Mouse (Mus musculus): ENCODE measurements around the gene Srpk2.

Gene Srpk2

GRCm38 (mm10) chr5:23499257-23499656 lies 185.2 kb downstream of the Srpk2 start:
- DNase-seq, result no peak

DNA sequence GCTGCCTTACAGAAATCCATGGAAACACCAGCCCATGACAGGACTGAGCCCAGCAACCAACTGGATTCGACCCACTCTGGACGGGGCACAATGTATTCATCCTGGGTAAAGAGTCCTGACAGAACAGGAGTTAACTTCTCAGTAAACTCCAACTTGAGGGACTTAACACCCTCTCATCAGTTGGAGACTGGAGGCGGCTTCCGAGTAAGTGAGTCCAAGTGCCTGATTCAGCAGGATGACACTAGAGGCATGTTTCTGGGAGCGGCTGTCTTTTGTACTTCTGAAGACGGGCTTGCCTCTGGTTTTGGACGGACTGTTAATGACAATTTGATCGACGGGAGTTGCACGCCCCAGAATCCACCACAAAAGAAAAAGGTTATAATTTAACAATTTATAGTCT lies 186.5 kb downstream of the Srpk2 start:
- no peak for DNase-seq

GRCm38 (mm10) chr5:23496933-23497332 lies 187.5 kb downstream of the Srpk2 start:
- no peak for DNase-seq

GRCm38 (mm10) chr5:23496396-23496795 lies 188.0 kb downstream of the Srpk2 start:
- DNase-seq, result no peak

DNA sequence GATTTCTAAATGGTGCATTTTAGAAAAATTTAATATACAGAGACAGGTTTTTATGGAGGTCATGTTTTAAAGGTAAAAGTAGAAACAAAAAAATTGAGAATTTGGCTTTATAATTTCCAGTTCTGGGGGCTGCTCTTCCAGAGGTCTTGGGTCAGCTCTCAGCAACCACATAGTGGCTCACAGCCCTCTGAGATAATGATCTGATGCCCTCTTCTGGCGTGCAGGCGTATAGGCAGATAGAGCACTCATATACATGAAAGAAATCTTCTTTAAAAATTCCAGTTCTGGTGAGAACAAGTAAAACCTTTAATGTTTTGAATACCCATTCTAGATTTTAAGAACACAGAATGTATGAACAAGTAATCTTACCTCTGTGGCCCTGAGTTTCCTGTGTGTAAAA lies 193.6 kb downstream of the Srpk2 start:
- peak; percentile 41 for DNase-seq

DNA sequence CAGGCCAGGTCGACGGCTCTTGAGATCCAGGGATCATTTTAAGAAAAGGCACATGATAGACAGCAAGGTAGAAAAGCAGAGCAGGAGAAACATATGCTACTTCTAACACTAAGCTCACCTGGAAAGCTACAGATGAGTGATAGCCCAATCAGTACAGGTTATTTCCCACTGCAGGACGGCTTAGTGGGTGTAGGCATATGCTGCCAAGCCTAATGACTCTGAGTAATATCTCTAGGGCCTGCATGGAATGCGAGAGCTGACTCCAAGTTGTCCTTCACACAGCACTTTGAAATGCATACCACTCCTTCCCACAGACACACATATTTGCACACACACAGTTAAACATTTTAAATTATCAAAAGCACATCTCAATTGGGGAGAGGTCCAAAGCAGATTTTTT lies 195.2 kb downstream of the Srpk2 start:
- no peak for DNase-seq

DNA sequence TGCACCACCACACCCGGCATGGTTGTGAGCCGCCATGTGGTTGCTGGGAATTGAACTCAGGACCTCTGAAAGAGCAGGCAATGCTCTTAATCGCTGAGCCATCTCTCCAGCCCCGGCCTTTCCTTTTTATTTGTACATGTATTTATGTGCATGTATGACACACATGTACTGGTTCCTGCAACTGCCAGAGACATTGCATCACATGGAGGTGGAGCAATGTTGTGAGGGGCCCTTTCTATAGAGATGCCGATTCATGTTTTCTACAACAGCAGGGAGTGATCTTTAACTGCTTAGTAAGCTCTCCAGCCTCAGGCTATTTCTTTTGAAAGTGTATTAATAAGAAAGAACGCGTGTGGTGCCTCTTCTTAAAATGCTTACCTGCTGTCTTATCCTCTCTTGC lies 200.6 kb downstream of the Srpk2 start:
- DNase-seq, result no peak

DNA sequence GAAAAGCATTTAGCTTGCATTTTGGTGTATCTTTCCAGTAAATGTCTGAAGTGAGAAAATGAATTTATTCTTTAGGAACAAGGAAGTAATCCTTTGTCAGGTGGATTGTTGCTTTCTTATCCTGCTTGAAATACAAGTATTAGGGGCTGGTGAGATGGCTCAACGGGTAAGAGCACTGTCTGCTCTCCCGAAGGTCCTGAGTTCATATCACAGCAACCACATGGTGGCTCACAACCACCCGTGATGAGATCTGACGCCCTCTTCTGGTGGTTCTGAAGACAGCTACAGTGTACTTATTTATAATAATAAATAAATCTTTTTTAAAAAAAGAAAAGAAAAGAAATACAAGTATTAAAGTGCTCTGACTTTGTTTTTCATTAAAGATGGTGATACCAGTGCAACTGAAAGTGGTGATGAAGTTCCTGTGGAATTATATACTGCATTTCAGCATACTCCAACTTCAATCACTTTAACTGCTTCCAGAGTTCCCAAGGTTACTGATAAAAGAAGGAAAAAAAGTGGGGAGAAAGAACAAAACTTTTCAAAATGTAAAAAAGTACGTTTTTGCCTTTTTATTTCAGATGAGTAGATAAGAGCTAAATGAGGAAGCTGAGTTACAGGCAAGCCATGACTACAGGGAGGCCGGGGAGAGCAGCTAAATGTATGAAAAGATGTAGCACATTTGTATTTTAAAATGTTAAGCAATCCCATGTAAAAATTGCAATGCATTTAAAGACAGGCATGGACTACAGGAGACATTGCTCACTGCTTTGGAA lies 211.1 kb downstream of the Srpk2 start:
- DNase-seq, result peak; percentile 47

- no peak for DNase-seq
Measured at GRCm38 (mm10) chr5:23466546-23466945, 217.9 kb downstream of the Srpk2 start.

- DNase-seq, result no peak
Measured at GRCm38 (mm10) chr5:23464743-23465142, 219.7 kb downstream of the Srpk2 start.

- no peak for DNase-seq
Measured at GRCm38 (mm10) chr5:23464247-23464646, 220.2 kb downstream of the Srpk2 start.

DNA sequence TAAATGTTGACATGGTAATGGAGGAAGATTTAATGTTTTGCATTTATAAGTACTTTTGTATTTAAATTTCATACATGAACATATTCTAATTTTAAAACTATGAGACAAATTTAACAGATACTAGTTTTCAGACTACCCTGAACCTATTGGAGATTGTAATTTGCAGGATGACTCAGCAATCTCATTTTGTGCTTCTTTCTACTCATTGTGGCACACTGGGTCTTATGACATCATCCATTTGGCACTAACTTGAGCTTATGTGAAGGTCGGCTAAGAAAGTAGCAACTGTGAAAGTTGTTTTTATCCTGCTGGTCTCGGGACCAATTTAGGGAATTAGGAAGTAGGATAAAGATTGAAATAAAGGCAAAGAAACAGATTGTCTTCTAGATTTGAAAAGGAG lies 222.7 kb downstream of the Srpk2 start:
- DNase-seq, result no peak

- DNase-seq, result peak; percentile 47
Measured at GRCm38 (mm10) chr5:23453561-23453960, 230.9 kb downstream of the Srpk2 start.
